Mouse (Mus musculus): ENCODE measurements at regions not wholly inside any gene's neighbourhood (a gene's known extent, or its start where the extent isn't known, plus 50 kb on each side); places are given as distances from the start of the nearest gene placed in this dataset.

DNA sequence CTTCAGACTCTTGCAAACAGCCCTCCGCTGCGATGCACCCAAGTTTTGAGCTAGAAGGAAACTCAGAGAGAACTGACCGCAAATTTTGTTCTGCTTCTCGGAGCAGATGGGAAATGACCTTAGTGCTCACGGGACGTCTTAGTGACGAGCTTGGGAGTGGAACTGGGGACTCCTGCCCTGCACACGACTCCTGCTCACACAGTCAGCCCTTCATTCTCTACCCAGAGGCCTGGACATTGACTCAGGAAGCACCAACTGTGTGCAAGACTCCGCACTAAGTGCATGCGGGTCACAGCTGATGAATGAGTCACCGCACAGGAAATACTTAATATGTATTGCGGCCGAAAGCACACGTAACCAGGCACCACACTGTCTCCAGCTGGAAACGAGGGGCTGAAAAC is 177.7 kb upstream of the Hs6st1 start:
- TF ChIP-seq CTCF (IDR thresholded peaks at IDR 0.05) (no peak), EP300 (IDR thresholded peaks at IDR 0.05) (no peak)
